Mouse (Mus musculus): ENCODE data around the gene Hist2h2ab. TPM values are rescaled to one million over a fixed set of nuclear protein-coding genes. Genes with fewer than 3 reads are reported as not detected.
"Not testable (repeated sequence)": the region's sequence is repeated elsewhere in the genome, so short reads cannot be mapped to it uniquely, and the experiment has no call there.

Hist2h2ab gene
- polyA plus RNA-seq, 1 experiment: 0.66 TPM

- no peaks in the 10 kb centered on the region; the same call in 1 of the 2 replicates for H3K4me1 ChIP-seq (ENCODE audit: control insufficient read depth, insufficient read depth, low read length)
- no peak overlapping the region for H3K27ac ChIP-seq (ENCODE audit: insufficient read depth, low read depth, low read length)
- no peaks in the 10 kb centered on the region for H3K36me3 ChIP-seq (ENCODE audit: control insufficient read depth, insufficient read depth, low read length)
- H3K27me3 ChIP-seq (replicated peaks; ENCODE audit: control insufficient read depth, insufficient read depth, low read length): no peaks in the 10 kb centered on the region
- H3K4me3 ChIP-seq (ENCODE audit: insufficient read depth, low read depth, low read length): no peak overlapping the region
- WGBS: 95% methylated on average over 2 of the region's 2 CpGs
- TF ChIP-seq CTCF (conservative IDR thresholded peaks at IDR 0.05; ENCODE audit: insufficient read depth, insufficient read length, low read depth, low read length): no peak
- TF ChIP-seq POLR2A (IDR thresholded peaks at IDR 0.05; ENCODE audit: low read depth, low read length): no peak
- DNase-seq: no peak
Observed at GRCm38 (mm10) chr3:96234914-96235313, 15.2 kb downstream of the Hist2h2ab start.

- Histone ChIP-seq H3K27ac (ENCODE audit: insufficient read depth, low read depth, low read length) (no peak overlapping the region), H3K4me1 (ENCODE audit: control insufficient read depth, insufficient read depth, low read length) (peaks cover 1% of the 10 kb centered on the region; the same call in 1 of the 2 replicates), H3K4me3 (ENCODE audit: insufficient read depth, low read depth, low read length) (no peak overlapping the region), H3K27me3 (replicated peaks; ENCODE audit: control insufficient read depth, insufficient read depth, low read length) (no peaks in the 10 kb centered on the region), H3K36me3 (ENCODE audit: control insufficient read depth, insufficient read depth, low read length) (no peaks in the 10 kb centered on the region)
- WGBS: 65% methylated on average over 3 of the region's 3 CpGs
- TF ChIP-seq CTCF (conservative IDR thresholded peaks at IDR 0.05; ENCODE audit: insufficient read depth, insufficient read length, low read depth, low read length) (no peak), POLR2A (IDR thresholded peaks at IDR 0.05; ENCODE audit: low read depth, low read length) (no peak)
- DNase-seq: no peak
Observed at GRCm38 (mm10) chr3:96235836-96236235, 16.2 kb downstream of the Hist2h2ab start.

- Histone ChIP-seq H3K4me1 (ENCODE audit: control insufficient read depth, insufficient read depth, low read length) (peaks cover 3% of the 10 kb centered on the region; the same call in 1 of the 2 replicates), H3K4me3 (ENCODE audit: insufficient read depth, low read depth, low read length) (no peak overlapping the region), H3K27ac (ENCODE audit: insufficient read depth, low read depth, low read length) (no peak overlapping the region), H3K27me3 (replicated peaks; ENCODE audit: control insufficient read depth, insufficient read depth, low read length) (no peaks in the 10 kb centered on the region), H3K36me3 (ENCODE audit: control insufficient read depth, insufficient read depth, low read length) (no peaks in the 10 kb centered on the region)
- TF ChIP-seq POLR2A (IDR thresholded peaks at IDR 0.05; ENCODE audit: low read depth, low read length) (no peak), CTCF (conservative IDR thresholded peaks at IDR 0.05; ENCODE audit: insufficient read depth, insufficient read length, low read depth, low read length) (no peak)
- WGBS: 70% methylated on average over 4 of the region's 4 CpGs
- no peak for DNase-seq
Observed at GRCm38 (mm10) chr3:96236834-96237334, 17.2 kb downstream of the Hist2h2ab start.

- Histone ChIP-seq H3K27ac (ENCODE audit: insufficient read depth, low read depth, low read length) (no peak overlapping the region), H3K4me1 (ENCODE audit: control insufficient read depth, insufficient read depth, low read length) (peaks cover 3% of the 10 kb centered on the region; the same call in 1 of the 2 replicates), H3K27me3 (replicated peaks; ENCODE audit: control insufficient read depth, insufficient read depth, low read length) (no peaks in the 10 kb centered on the region), H3K36me3 (ENCODE audit: control insufficient read depth, insufficient read depth, low read length) (no peaks in the 10 kb centered on the region), H3K4me3 (ENCODE audit: insufficient read depth, low read depth, low read length) (no peak overlapping the region)
- DNase-seq: no peak
- TF ChIP-seq CTCF (conservative IDR thresholded peaks at IDR 0.05; ENCODE audit: insufficient read depth, insufficient read length, low read depth, low read length) (no peak), POLR2A (IDR thresholded peaks at IDR 0.05; ENCODE audit: low read depth, low read length) (no peak)
- WGBS: 79% methylated on average over 7 of the region's 7 CpGs
Observed at GRCm38 (mm10) chr3:96237335-96237903, 17.8 kb downstream of the Hist2h2ab start.

GRCm38 (mm10) chr3:96237904-96238511, 18.3 kb downstream of the Hist2h2ab start:
- Histone ChIP-seq H3K27ac (ENCODE audit: insufficient read depth, low read depth, low read length) (no peak overlapping the region), H3K27me3 (replicated peaks; ENCODE audit: control insufficient read depth, insufficient read depth, low read length) (no peaks in the 10 kb centered on the region), H3K4me3 (ENCODE audit: insufficient read depth, low read depth, low read length) (no peak overlapping the region), H3K4me1 (ENCODE audit: control insufficient read depth, insufficient read depth, low read length) (peaks cover 3% of the 10 kb centered on the region; the same call in 1 of the 2 replicates), H3K36me3 (ENCODE audit: control insufficient read depth, insufficient read depth, low read length) (no peaks in the 10 kb centered on the region)
- 24% methylated on average over 12 of the region's 12 CpGs for WGBS
- TF ChIP-seq CTCF (conservative IDR thresholded peaks at IDR 0.05; ENCODE audit: insufficient read depth, insufficient read length, low read depth, low read length) (no peak), POLR2A (IDR thresholded peaks at IDR 0.05; ENCODE audit: low read depth, low read length) (no peak)
- DNase-seq: no peak

- H3K4me3 ChIP-seq (ENCODE audit: insufficient read depth, low read depth, low read length): peak within 1 kb of the TSS; percentile 65
- not testable (repeated sequence) for H3K36me3 ChIP-seq (ENCODE audit: control insufficient read depth, insufficient read depth, low read length); H3K4me1 ChIP-seq (ENCODE audit: control insufficient read depth, insufficient read depth, low read length); H3K27me3 ChIP-seq (replicated peaks; ENCODE audit: control insufficient read depth, insufficient read depth, low read length)
- H3K27ac ChIP-seq (ENCODE audit: insufficient read depth, low read depth, low read length): peak within 1 kb of the TSS; percentile 86
- DNase-seq: peak; percentile 73
- 3% methylated on average over 22 of the region's 68 CpGs for WGBS
Observed at GRCm38 (mm10) chr3:96238954-96239793, 19.5 kb downstream of the Hist2h2ab start, which contains the start of gene Hist2h3c2. Gene Hist2h3c2 (minus strand): TSS chr3:96239127.
